Mouse (Mus musculus): ENCODE data around the gene Olfr1496. TPM values are rescaled to one million over a fixed set of nuclear protein-coding genes. Genes with fewer than 3 reads are reported as not detected.
"Not testable (repeated sequence)": the region's sequence is repeated elsewhere in the genome, so short reads cannot be mapped to it uniquely, and the experiment has no call there.

Olfr1496 gene
- polyA plus RNA-seq (2016; fragmentation: Nextera tagmentation; extraction: Ambion mirVana) = not detected in 2 replicates

DNA sequence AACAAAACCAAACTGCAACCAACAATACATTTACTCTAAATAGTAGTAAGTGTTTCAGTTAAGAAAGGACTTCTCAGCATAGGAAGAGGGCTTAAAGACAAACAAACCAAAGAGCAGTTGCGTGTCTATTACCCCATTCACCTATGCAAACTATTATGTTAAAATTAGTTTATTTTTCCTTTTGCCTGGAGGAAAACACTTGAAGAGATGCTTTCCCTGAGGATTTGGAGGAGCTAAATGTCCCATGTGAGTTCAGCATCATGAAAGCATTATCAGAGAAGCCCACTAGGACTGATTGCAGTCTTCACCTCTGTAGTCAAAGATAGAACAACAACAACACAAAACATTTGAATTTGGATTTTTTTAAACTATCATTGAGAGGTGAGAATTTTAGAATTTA lies at the start of gene Olfr1496:
Gene Olfr1496 (plus strand): TSS at position 301 of the 400 bp plus-strand sequence.
- Histone ChIP-seq H3K27me3 (no peaks in the 10 kb centered on the region), H3K9me3 (no peaks in the 10 kb centered on the region), H3K9ac (no peak within 1 kb of the TSS), H3K4me2 (no peak within 1 kb of the TSS), H3K36me3 (replicated peaks) (no peaks in the 10 kb centered on the region), H3K27ac (no peak within 1 kb of the TSS), H3K4me1 (no peaks in the 10 kb centered on the region), H3K4me3 (replicated peaks) (no peak within 1 kb of the TSS)
- WGBS = 89% methylated on average over 1 of the region's 1 CpGs
- no peak for ATAC-seq (ENCODE audit: low FRiP score)

DNA sequence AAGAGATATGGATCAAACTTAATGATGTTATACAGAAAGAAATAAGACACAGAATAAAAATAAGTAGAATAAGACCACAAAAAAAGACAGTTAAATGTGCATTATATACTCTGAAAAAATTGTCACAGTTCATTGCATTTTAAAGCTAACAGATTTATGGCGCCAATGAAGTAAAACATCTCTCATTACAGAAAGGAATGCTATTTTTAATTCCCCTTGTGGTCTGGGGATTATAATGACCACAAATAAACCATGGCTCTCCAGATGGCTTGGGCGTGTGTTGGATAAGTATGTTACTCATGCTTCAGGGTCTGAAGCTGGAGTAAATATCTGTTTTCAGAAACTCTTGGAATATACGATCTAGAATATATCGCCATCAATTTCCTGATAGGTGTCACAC lies 38.2 kb upstream of the Olfr1496 start, which contains the start of gene Olfr1494:
Gene Olfr1494 (plus strand): TSS at position 301 of the 400 bp plus-strand sequence.
- WGBS = 89% methylated on average over 4 of the region's 4 CpGs
- Histone ChIP-seq H3K9me3 (no peaks in the 10 kb centered on the region), H3K4me3 (replicated peaks) (no peak within 1 kb of the TSS), H3K27ac (no peak within 1 kb of the TSS), H3K9ac (no peak within 1 kb of the TSS), H3K27me3 (no peaks in the 10 kb centered on the region), H3K4me1 (no peaks in the 10 kb centered on the region), H3K4me2 (no peak within 1 kb of the TSS), H3K36me3 (replicated peaks) (no peaks in the 10 kb centered on the region)
- ATAC-seq (ENCODE audit: low FRiP score) = no peak

DNA sequence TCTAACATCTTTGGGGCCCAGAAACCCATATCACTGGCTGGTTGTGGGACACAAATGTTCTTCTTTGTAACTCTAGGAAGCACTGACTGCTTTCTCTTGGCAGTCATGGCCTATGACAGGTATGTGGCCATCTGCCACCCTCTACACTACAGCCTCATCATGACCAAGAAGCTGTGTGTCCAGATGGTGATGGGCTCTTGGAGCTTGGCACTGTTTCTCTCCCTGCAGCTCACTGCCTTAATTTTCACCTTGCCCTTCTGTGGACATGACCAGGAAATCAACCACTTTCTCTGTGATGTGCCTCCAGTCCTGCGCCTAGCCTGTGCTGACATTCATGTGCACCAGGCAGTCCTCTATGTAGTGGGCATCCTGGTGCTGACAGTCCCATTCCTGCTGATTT lies 28.3 kb upstream of the Olfr1496 start:
- no peak for ATAC-seq (ENCODE audit: low FRiP score)
- no peaks in the 10 kb centered on the region for H3K36me3 ChIP-seq (replicated peaks)

DNA sequence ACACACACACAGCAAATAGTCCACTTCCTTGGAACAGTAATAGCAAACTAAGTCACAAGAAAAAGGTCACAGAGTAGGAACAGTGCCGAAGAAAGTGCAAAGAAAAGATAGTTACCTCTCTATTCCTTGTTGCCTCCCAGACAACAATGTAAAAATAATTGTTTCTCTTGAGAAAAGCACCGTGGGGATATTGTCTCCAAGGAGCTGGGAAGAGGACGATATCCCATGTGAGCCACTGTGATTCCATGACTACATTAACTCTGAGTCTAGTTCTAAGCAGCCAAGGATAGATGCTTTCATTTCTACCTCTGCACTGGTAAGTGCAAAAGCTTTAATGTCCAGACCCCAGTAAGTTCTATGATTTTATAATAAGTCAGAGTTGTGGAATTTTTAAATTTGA lies 13.4 kb upstream of the Olfr1496 start, which contains the start of gene Olfr1495:
Gene Olfr1495 (plus strand): TSS at position 301 of the 400 bp plus-strand sequence.
- Histone ChIP-seq H3K27me3 (no peaks in the 10 kb centered on the region), H3K4me2 (no peak within 1 kb of the TSS), H3K4me3 (replicated peaks) (no peak within 1 kb of the TSS), H3K9me3 (no peaks in the 10 kb centered on the region), H3K4me1 (no peaks in the 10 kb centered on the region), H3K9ac (no peak within 1 kb of the TSS), H3K27ac (no peak within 1 kb of the TSS), H3K36me3 (replicated peaks) (no peaks in the 10 kb centered on the region)
- WGBS = 85% methylated on average over 3 of the region's 3 CpGs
- ATAC-seq (ENCODE audit: low FRiP score) = no peak

More for the DNA sequence above, 28.3 kb upstream of the Olfr1496 start:
- WGBS = 83% methylated on average over 1 of the region's 1 CpGs
- H3K4me3 ChIP-seq (replicated peaks) = no peak overlapping the region
- no peaks in the 10 kb centered on the region for H3K9me3 ChIP-seq
- no peaks in the 10 kb centered on the region for H3K4me1 ChIP-seq
- H3K9ac ChIP-seq = no peak overlapping the region
- no peak overlapping the region for H3K4me2 ChIP-seq
- H3K27ac ChIP-seq = no peak overlapping the region
- H3K27me3 ChIP-seq = no peaks in the 10 kb centered on the region

DNA sequence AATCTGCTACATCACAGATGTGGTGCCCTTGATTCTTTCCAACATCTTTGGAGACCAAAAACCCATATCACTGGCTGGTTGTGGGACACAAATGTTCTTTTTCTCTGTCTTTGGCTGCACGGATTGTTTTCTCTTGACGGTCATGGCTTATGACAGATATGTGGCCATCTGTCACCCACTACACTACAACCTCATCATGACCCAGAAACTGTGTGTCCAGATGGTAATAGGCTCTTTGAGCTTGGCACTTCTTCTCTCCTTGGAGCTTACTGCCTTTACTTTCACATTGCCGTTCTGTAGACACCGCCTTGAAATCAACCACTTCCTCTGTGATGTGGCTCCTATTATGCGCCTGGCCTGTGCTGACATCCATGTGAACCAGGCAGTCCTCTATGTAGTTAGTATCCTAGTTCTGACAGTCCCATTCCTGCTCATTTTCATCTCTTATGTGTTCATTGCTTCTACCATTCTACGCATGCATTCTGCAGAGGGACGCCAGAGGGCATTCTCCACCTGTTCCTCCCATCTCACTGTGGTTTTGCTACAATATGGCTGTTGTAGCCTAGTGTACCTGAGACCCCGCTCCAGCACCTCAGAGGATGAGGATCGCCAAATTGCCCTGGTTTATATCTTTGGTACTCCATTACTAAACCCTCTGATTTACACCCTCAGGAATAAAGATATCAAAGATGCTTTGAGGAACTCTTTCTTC lies 9.0 kb upstream of the Olfr1496 start:
- no peak overlapping the region for H3K4me2 ChIP-seq
- no peaks in the 10 kb centered on the region for H3K27me3 ChIP-seq
- H3K9ac ChIP-seq = no peak overlapping the region
- no peak for ATAC-seq (ENCODE audit: low FRiP score)
- no peaks in the 10 kb centered on the region for H3K36me3 ChIP-seq (replicated peaks)
- H3K4me3 ChIP-seq (replicated peaks) = no peak overlapping the region
- no peak overlapping the region for H3K27ac ChIP-seq
- WGBS = 94% methylated on average over 9 of the region's 9 CpGs
- no peaks in the 10 kb centered on the region for H3K9me3 ChIP-seq
- H3K4me1 ChIP-seq = no peaks in the 10 kb centered on the region

DNA sequence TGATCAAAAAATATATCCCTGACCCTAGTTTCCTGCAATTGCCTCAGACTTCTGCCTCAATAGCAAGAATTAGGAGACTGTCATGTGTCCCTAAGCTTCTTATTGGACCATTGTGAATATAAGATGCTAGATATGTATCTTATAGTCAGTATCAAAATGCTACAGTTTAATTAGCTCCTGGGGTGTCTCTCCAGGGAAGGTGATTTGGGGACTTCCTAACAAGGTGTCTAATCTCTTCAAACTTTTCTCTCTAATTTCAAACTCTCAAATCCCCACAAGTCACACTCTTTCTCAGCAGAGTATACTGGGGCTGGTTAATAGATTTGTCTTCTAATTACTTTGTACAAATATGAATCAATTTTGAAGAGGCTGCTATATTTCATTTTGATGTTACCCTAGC lies 20.4 kb downstream of the Olfr1496 start, which contains the start of gene Olfr1497:
Gene Olfr1497 (minus strand): TSS at position 101 of the 400 bp plus-strand sequence.
- no peak within 1 kb of the TSS for H3K9ac ChIP-seq
- ATAC-seq (ENCODE audit: low FRiP score) = no peak

DNA sequence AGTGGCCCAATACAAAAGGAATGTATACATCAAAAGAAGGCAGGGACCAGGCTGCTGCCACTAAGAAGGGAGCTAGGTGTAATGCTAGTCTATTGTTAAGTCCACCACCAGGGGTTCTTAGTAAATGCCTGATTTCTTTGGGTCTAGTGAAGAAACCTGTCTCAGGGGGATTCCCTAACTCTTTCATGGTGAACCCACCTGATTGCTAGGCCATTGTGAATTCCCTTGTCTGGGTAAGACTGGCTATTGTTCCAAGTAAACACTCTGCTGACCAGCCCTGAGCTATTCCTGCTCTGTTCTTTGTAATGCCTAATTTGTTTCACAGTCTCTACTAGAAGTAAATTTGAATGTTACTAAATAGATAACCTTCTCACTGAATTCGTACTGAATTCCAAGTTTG lies 27.8 kb downstream of the Olfr1496 start:
- WGBS = 58% methylated on average over 1 of the region's 1 CpGs
- ATAC-seq (ENCODE audit: low FRiP score); H3K27me3 ChIP-seq; H3K4me1 ChIP-seq; H3K36me3 ChIP-seq (replicated peaks); H3K9me3 ChIP-seq; H3K9ac ChIP-seq; H3K27ac ChIP-seq; H3K4me2 ChIP-seq; H3K4me3 ChIP-seq (replicated peaks): not testable (repeated sequence)

More for the DNA sequence above, 20.4 kb downstream of the Olfr1496 start, which contains the start of gene Olfr1497:
- Histone ChIP-seq H3K4me3 (replicated peaks) (no peak within 1 kb of the TSS), H3K36me3 (replicated peaks) (no peaks in the 10 kb centered on the region), H3K9me3 (no peaks in the 10 kb centered on the region), H3K27me3 (no peaks in the 10 kb centered on the region), H3K4me1 (no peaks in the 10 kb centered on the region), H3K27ac (no peak within 1 kb of the TSS), H3K4me2 (no peak within 1 kb of the TSS)

DNA sequence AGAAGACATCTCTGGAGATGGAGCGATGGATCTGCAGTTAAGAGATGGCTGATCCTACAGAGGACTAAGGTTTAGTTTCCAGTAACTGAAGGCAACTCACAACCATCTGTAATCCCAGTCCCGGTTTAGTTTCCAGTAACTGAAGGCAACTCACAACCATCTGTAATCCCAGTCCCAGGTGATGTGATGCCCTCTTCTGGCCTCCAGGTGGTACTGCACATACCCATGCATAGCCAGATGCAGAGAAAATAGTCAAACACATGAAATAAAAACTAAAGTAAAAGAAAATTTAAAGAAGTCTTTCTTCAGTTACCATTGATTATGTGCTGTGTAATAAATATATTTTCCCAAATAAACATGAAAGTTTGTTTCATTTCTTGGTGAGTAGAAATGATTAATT lies 35.1 kb downstream of the Olfr1496 start:
- H3K27ac ChIP-seq = no peak overlapping the region
- H3K4me1 ChIP-seq = no peaks in the 10 kb centered on the region
- H3K9ac ChIP-seq = no peak overlapping the region
- no peak overlapping the region for H3K4me3 ChIP-seq (replicated peaks)
- no peaks in the 10 kb centered on the region for H3K36me3 ChIP-seq (replicated peaks)
- ATAC-seq (ENCODE audit: low FRiP score) = no peak
- 64% methylated on average over 2 of the region's 2 CpGs for WGBS
- no peaks in the 10 kb centered on the region for H3K27me3 ChIP-seq
- H3K4me2 ChIP-seq = no peak overlapping the region
- no peaks in the 10 kb centered on the region for H3K9me3 ChIP-seq

DNA sequence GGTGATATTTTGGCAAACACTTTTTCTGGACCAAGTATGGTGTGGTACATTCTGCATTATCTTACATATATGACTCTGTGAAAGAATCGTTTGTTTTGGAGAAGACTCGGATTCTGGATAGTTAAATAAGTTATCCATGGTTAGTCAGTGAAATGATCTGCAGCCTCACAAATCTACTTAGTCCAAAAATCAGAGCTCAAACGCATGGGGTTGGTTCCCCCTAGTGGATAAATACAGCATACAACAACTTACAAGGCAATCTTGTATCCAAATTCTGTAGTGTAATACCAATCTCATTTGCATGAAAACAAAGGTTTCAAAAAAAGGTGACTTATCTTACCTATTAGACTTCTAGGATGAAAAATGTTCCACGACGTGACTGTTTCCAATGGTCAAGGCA lies 41.1 kb downstream of the Olfr1496 start:
- no peaks in the 10 kb centered on the region for H3K4me1 ChIP-seq
- H3K27me3 ChIP-seq = no peaks in the 10 kb centered on the region
- H3K4me3 ChIP-seq (replicated peaks) = no peak overlapping the region
- 37% methylated on average over 5 of the region's 5 CpGs for WGBS
- H3K9me3 ChIP-seq = no peaks in the 10 kb centered on the region
- no peak overlapping the region for H3K27ac ChIP-seq
- H3K4me2 ChIP-seq = no peak overlapping the region
- no peak for ATAC-seq (ENCODE audit: low FRiP score)
- H3K9ac ChIP-seq = no peak overlapping the region
- no peaks in the 10 kb centered on the region for H3K36me3 ChIP-seq (replicated peaks)

DNA sequence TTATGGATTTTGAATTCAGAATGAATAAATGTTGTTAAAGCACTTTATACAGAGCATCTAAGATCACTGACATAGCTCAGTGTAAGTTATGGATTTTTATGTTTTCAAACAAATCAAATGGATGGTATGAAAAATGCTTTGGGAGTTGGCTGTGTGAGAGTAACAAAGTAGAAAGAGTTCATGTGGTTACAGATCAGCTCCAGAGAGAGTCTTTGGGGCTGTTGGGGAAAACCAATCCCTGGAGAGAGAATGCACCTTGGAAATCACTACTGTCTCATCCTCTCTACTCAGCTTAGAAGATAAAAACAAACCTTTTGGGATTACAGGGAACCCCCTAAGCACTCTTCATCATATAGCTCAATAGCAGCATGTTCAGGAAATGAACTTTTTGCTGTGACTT lies 41.7 kb downstream of the Olfr1496 start, which contains the start of gene Olfr1499:
Gene Olfr1499 (minus strand): TSS at position 101 of the 400 bp plus-strand sequence.
- H3K9me3 ChIP-seq = no peaks in the 10 kb centered on the region
- H3K9ac ChIP-seq = no peak within 1 kb of the TSS
- ATAC-seq (ENCODE audit: low FRiP score) = no peak
- H3K27me3 ChIP-seq = no peaks in the 10 kb centered on the region
- no peak within 1 kb of the TSS for H3K4me2 ChIP-seq
- no peaks in the 10 kb centered on the region for H3K36me3 ChIP-seq (replicated peaks)
- no peaks in the 10 kb centered on the region for H3K4me1 ChIP-seq
- H3K4me3 ChIP-seq (replicated peaks) = no peak within 1 kb of the TSS
- no peak within 1 kb of the TSS for H3K27ac ChIP-seq

DNA sequence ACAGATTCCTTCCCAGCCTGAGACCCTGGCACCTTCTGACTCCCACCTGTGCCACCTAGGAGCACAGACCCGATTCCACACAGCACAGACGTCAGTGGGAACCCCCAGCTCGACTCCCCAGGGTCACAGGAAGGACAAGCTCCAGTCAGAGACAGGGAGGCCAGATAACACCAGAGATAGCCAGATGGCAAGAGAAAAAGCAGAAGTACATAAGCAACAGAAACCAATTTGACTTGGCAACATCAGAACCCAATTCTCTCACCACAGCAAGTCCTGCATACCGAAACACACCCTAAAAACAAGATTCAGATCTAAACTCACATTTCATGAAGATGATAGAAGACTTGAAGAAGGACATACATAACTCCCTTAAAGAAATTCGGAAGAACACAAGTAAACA lies 43.2 kb downstream of the Olfr1496 start:
- no peaks in the 10 kb centered on the region for H3K27me3 ChIP-seq
- no peak overlapping the region for H3K27ac ChIP-seq
- no peaks in the 10 kb centered on the region for H3K4me1 ChIP-seq
- no peak overlapping the region for H3K4me3 ChIP-seq (replicated peaks)
- no peak for ATAC-seq (ENCODE audit: low FRiP score)
- no peak overlapping the region for H3K9ac ChIP-seq
- H3K4me2 ChIP-seq = no peak overlapping the region
- no peaks in the 10 kb centered on the region for H3K36me3 ChIP-seq (replicated peaks)
- no peaks in the 10 kb centered on the region for H3K9me3 ChIP-seq
- 69% methylated on average over 5 of the region's 5 CpGs for WGBS

DNA sequence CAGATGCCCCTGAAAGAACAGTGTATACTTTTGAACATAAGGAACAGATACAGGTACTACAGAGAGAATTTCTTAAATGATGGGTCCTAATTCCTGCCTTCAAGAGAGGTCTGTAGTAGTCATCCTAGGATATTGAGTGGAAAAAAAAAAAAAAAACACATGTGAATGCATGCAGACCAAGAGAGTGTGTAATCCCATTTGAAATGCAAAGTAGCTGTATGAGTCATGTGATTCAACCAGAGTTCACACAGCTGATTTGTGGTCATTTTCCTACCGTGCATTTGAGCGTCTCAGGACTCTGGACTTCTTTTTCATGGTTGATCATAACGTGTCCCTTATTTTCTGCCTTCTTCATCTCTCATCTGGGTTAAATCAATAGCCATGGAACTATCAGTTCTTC lies 50.8 kb downstream of the Olfr1496 start:
- Histone ChIP-seq H3K9ac (no peak overlapping the region), H3K4me3 (replicated peaks) (no peak overlapping the region), H3K4me1 (no peaks in the 10 kb centered on the region), H3K27ac (no peak overlapping the region), H3K9me3 (no peaks in the 10 kb centered on the region), H3K4me2 (no peak overlapping the region), H3K36me3 (replicated peaks) (no peaks in the 10 kb centered on the region), H3K27me3 (no peaks in the 10 kb centered on the region)
- ATAC-seq (ENCODE audit: low FRiP score) = no peak
- 72% methylated on average over 3 of the region's 3 CpGs for WGBS

DNA sequence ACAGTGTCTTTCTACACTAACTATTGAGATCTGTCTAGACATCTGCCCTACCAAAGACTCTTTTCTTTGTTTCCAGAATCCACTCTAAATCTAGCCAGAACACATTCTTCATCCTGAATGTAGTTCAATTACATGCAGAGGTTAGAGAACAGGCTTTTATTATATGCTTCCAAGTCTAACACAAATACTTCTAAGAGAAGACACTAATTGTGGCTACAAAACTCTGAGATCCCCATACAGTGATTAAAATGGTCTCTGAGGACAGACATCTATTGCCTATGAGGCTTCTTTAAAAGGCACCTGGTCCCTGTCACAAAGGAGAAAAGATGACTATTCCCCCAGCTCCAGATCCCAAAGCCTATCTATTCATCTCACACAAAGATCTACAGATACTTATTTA lies 52.7 kb downstream of the Olfr1496 start, which contains the start of gene Olfr1500:
Gene Olfr1500 (minus strand): TSS at position 101 of the 400 bp plus-strand sequence.
- no peaks in the 10 kb centered on the region for H3K27me3 ChIP-seq
- H3K4me3 ChIP-seq (replicated peaks) = no peak within 1 kb of the TSS

More for the DNA sequence above, 52.7 kb downstream of the Olfr1496 start, which contains the start of gene Olfr1500:
- no peaks in the 10 kb centered on the region for H3K9me3 ChIP-seq
- H3K36me3 ChIP-seq (replicated peaks) = no peaks in the 10 kb centered on the region
- H3K9ac ChIP-seq = no peak within 1 kb of the TSS
- no peak within 1 kb of the TSS for H3K4me2 ChIP-seq
- H3K4me1 ChIP-seq = no peaks in the 10 kb centered on the region
- no peak within 1 kb of the TSS for H3K27ac ChIP-seq
- ATAC-seq (ENCODE audit: low FRiP score) = no peak
